Mouse (Mus musculus) lung, embryonic 15.5 days (tissue): ENCODE measurements around the gene Pitpnm2. TPM values are rescaled to one million over a fixed set of nuclear protein-coding genes. Genes with fewer than 3 reads are reported as not detected.
A peak's percentile ranks its signal among the peaks of the same experiment; 100 is the strongest.

Experiments
- ATAC-seq: fragments of 200-750 bp; cut with Nextera tagmentation; 2 replicates; pipeline ENCODE4 v1.8.0; 2017; ENCODE audit warnings: moderate number of reproducible peaks, borderline replicate concordance; ENCODE audit not compliant: low FRiP score, low TSS enrichment; ENCODE audit errors: extremely low read depth
- H3K27ac ChIP-seq: fragments of 300-500 bp; sonication (generic); 2 replicates; pipeline ENCODE4 v1.5.1; 2015; ENCODE audit warnings: moderate library complexity, mild to moderate bottlenecking, inconsistent platforms
- H3K27me3 ChIP-seq: fragments of 300-500 bp; sonication (generic); 2 replicates; pipeline ENCODE4 v1.6.1; 2015; ENCODE audit warnings: inconsistent platforms
- H3K36me3 ChIP-seq: fragments of 300-500 bp; sonication (generic); 2 replicates; pipeline ENCODE4 v1.6.1; 2015; ENCODE audit warnings: inconsistent platforms
- H3K4me1 ChIP-seq: fragments of 300-500 bp; sonication (generic); 2 replicates; pipeline ENCODE4 v1.6.1; 2015; ENCODE audit warnings: inconsistent platforms
- H3K4me2 ChIP-seq: fragments of 300-500 bp; sonication (generic); 2 replicates; pipeline ENCODE4 v1.6.1; 2015; ENCODE audit warnings: inconsistent platforms, mild to moderate bottlenecking, moderate library complexity
- H3K4me3 ChIP-seq: fragments of 300-500 bp; sonication (generic); 2 replicates; pipeline ENCODE4 v1.5.1; 2015; ENCODE audit warnings: mild to moderate bottlenecking, inconsistent platforms
- H3K9ac ChIP-seq: fragments of 300-500 bp; sonication (generic); 2 replicates; pipeline ENCODE4 v1.6.1; 2015; ENCODE audit warnings: inconsistent platforms
- H3K9me3 ChIP-seq: fragments of 300-500 bp; sonication (generic); 2 replicates; pipeline ENCODE4 v1.6.1; 2016; ENCODE audit warnings: inconsistent platforms
- WGBS: fragments of 180-500 bp; shearing (Covaris S2); methylation state at CpG from one replicate; pipeline ENCODE4 v1.1.7; 2015; 5-methylcytosine and 5-hydroxymethylcytosine counted together
- polyA plus RNA-seq: library from polyadenylated mRNA; unstranded; fragments of >200 nt; fragmentation: Nextera tagmentation; extraction: Ambion mirVana; gene quantifications from 2 replicates; pipeline ENCODE4 v1.2.1, GENCODE M21; 2015

Pitpnm2 gene
- polyA plus RNA-seq, 1 experiment from 2014 or later: 6.7 TPM

- peak; percentile 62 for ATAC-seq
- Histone ChIP-seq H3K27ac (peak overlapping the region; percentile 67), H3K4me3 (no peak overlapping the region), H3K36me3 (no peaks in the 10 kb centered on the region), H3K9ac (no peak overlapping the region), H3K9me3 (no peaks in the 10 kb centered on the region), H3K4me2 (no peak overlapping the region), H3K27me3 (no peaks in the 10 kb centered on the region), H3K4me1 (peaks cover 61% of the 10 kb centered on the region)
- WGBS: 37% methylated on average over 13 of the region's 13 CpGs
These were observed 43.0 kb downstream of the Pitpnm2 start for GRCm38 (mm10) chr5:124206481-124207038.

- Histone ChIP-seq H3K4me2 (no peak overlapping the region), H3K27me3 (no peaks in the 10 kb centered on the region), H3K36me3 (no peaks in the 10 kb centered on the region), H3K9ac (no peak overlapping the region), H3K27ac (peak overlapping the region; percentile 67), H3K4me1 (peaks cover 67% of the 10 kb centered on the region), H3K4me3 (no peak overlapping the region), H3K9me3 (no peaks in the 10 kb centered on the region)
- 27% methylated on average over 5 of the region's 5 CpGs for WGBS
- ATAC-seq: no peak
These were observed 43.7 kb downstream of the Pitpnm2 start for GRCm38 (mm10) chr5:124205809-124206380.

GRCm38 (mm10) chr5:124205211-124205610, 44.3 kb downstream of the Pitpnm2 start:
- no peak overlapping the region for H3K4me3 ChIP-seq
- 74% methylated on average over 9 of the region's 9 CpGs for WGBS
- no peaks in the 10 kb centered on the region for H3K36me3 ChIP-seq
- no peaks in the 10 kb centered on the region for H3K27me3 ChIP-seq
- H3K27ac ChIP-seq: peak overlapping the region; percentile 72
- H3K9ac ChIP-seq: no peak overlapping the region
- H3K4me2 ChIP-seq: no peak overlapping the region
- no peaks in the 10 kb centered on the region for H3K9me3 ChIP-seq
- ATAC-seq: no peak
- peaks cover 73% of the 10 kb centered on the region for H3K4me1 ChIP-seq

- 64% methylated on average over 9 of the region's 9 CpGs for WGBS
- Histone ChIP-seq H3K27me3 (no peaks in the 10 kb centered on the region), H3K4me3 (no peak overlapping the region), H3K9me3 (no peaks in the 10 kb centered on the region), H3K27ac (peak overlapping the region; percentile 72), H3K9ac (no peak overlapping the region), H3K4me1 (peaks cover 83% of the 10 kb centered on the region), H3K36me3 (no peaks in the 10 kb centered on the region), H3K4me2 (no peak overlapping the region)
- peak; percentile 29; the same call in 1 of the 2 replicates for ATAC-seq
These were observed 45.3 kb downstream of the Pitpnm2 start for GRCm38 (mm10) chr5:124204127-124204794.

GRCm38 (mm10) chr5:124203251-124203650, 46.3 kb downstream of the Pitpnm2 start:
- no peaks in the 10 kb centered on the region for H3K9me3 ChIP-seq
- no peak overlapping the region for H3K9ac ChIP-seq
- H3K36me3 ChIP-seq: no peaks in the 10 kb centered on the region
- no peaks in the 10 kb centered on the region for H3K27me3 ChIP-seq
- H3K4me1 ChIP-seq: peaks cover 84% of the 10 kb centered on the region
- ATAC-seq: no peak
- H3K4me3 ChIP-seq: no peak overlapping the region
- peak overlapping the region; percentile 55 for H3K27ac ChIP-seq
- H3K4me2 ChIP-seq: no peak overlapping the region
- WGBS: 78% methylated on average over 4 of the region's 4 CpGs

GRCm38 (mm10) chr5:124202071-124202470, 47.5 kb downstream of the Pitpnm2 start:
- WGBS: 51% methylated on average over 4 of the region's 4 CpGs
- no peak for ATAC-seq
- H3K4me2 ChIP-seq: no peak overlapping the region
- no peaks in the 10 kb centered on the region for H3K27me3 ChIP-seq
- no peaks in the 10 kb centered on the region for H3K36me3 ChIP-seq
- H3K4me1 ChIP-seq: peaks cover 72% of the 10 kb centered on the region
- H3K9ac ChIP-seq: no peak overlapping the region
- H3K4me3 ChIP-seq: no peak overlapping the region
- H3K27ac ChIP-seq: 0 out of 2 replicates have a peak overlapping the region, but pooled peaks have one; percentile 3
- no peaks in the 10 kb centered on the region for H3K9me3 ChIP-seq

- Histone ChIP-seq H3K36me3 (no peaks in the 10 kb centered on the region), H3K27me3 (no peaks in the 10 kb centered on the region), H3K27ac (0 out of 2 replicates have a peak overlapping the region, but pooled peaks have one; percentile 3), H3K4me3 (no peak overlapping the region), H3K4me1 (peaks cover 67% of the 10 kb centered on the region), H3K9ac (no peak overlapping the region), H3K9me3 (no peaks in the 10 kb centered on the region), H3K4me2 (no peak overlapping the region)
- 42% methylated on average over 2 of the region's 2 CpGs for WGBS
- ATAC-seq: no peak
These were observed 48.0 kb downstream of the Pitpnm2 start for GRCm38 (mm10) chr5:124201564-124201963.

GRCm38 (mm10) chr5:124200844-124201243, 48.7 kb downstream of the Pitpnm2 start:
- no peak overlapping the region for H3K4me3 ChIP-seq
- no peaks in the 10 kb centered on the region for H3K27me3 ChIP-seq
- peaks cover 60% of the 10 kb centered on the region for H3K4me1 ChIP-seq
- H3K4me2 ChIP-seq: no peak overlapping the region
- H3K36me3 ChIP-seq: no peaks in the 10 kb centered on the region
- H3K9me3 ChIP-seq: no peaks in the 10 kb centered on the region
- H3K27ac ChIP-seq: no peak overlapping the region
- no peak overlapping the region for H3K9ac ChIP-seq
- WGBS: 27% methylated on average over 5 of the region's 5 CpGs
- ATAC-seq: no peak

- Histone ChIP-seq H3K27ac (no peak overlapping the region; the same call in 1 of the 2 replicates), H3K36me3 (no peaks in the 10 kb centered on the region), H3K4me3 (no peak overlapping the region), H3K27me3 (no peaks in the 10 kb centered on the region), H3K4me2 (no peak overlapping the region), H3K4me1 (peaks cover 44% of the 10 kb centered on the region), H3K9me3 (no peaks in the 10 kb centered on the region), H3K9ac (no peak overlapping the region)
- no peak for ATAC-seq
- WGBS: 71% methylated on average over 5 of the region's 5 CpGs
These were observed 50.4 kb downstream of the Pitpnm2 start for GRCm38 (mm10) chr5:124199168-124199567.

GRCm38 (mm10) chr5:124198473-124198872, 51.1 kb downstream of the Pitpnm2 start:
- no peaks in the 10 kb centered on the region for H3K36me3 ChIP-seq
- no peak overlapping the region for H3K27ac ChIP-seq
- peaks cover 41% of the 10 kb centered on the region for H3K4me1 ChIP-seq
- no peaks in the 10 kb centered on the region for H3K27me3 ChIP-seq
- H3K4me2 ChIP-seq: no peak overlapping the region
- no peak for ATAC-seq
- H3K9me3 ChIP-seq: no peaks in the 10 kb centered on the region
- no peak overlapping the region for H3K9ac ChIP-seq
- H3K4me3 ChIP-seq: no peak overlapping the region
- WGBS: 68% methylated on average over 7 of the region's 7 CpGs

- H3K4me3 ChIP-seq: no peak overlapping the region
- H3K4me2 ChIP-seq: no peak overlapping the region
- 67% methylated on average over 4 of the region's 4 CpGs for WGBS
- H3K27ac ChIP-seq: no peak overlapping the region
- H3K9ac ChIP-seq: no peak overlapping the region
- H3K27me3 ChIP-seq: no peaks in the 10 kb centered on the region
- no peaks in the 10 kb centered on the region for H3K36me3 ChIP-seq
- no peak for ATAC-seq
- H3K4me1 ChIP-seq: peaks cover 30% of the 10 kb centered on the region
- no peaks in the 10 kb centered on the region for H3K9me3 ChIP-seq
These were observed 53.5 kb downstream of the Pitpnm2 start for GRCm38 (mm10) chr5:124196082-124196481.

- no peak overlapping the region for H3K9ac ChIP-seq
- no peaks in the 10 kb centered on the region for H3K36me3 ChIP-seq
- no peaks in the 10 kb centered on the region for H3K9me3 ChIP-seq
- H3K4me3 ChIP-seq: no peak overlapping the region
- no peaks in the 10 kb centered on the region for H3K27me3 ChIP-seq
- no peak for ATAC-seq
- no peak overlapping the region for H3K27ac ChIP-seq
- 72% methylated on average over 11 of the region's 11 CpGs for WGBS
- H3K4me2 ChIP-seq: no peak overlapping the region
- peaks cover 15% of the 10 kb centered on the region; the same call in 1 of the 2 replicates for H3K4me1 ChIP-seq
These were observed 55.0 kb downstream of the Pitpnm2 start for GRCm38 (mm10) chr5:124194386-124195084.
